In genomic region chr10:43722711-43723614, GRCm38 (mm10) we compare ENCODE assay signal across 8 mouse cellular contexts.
A peak's percentile ranks its signal among the peaks of the same experiment; 100 is the strongest.
DNase-seq lines count a peak whose midpoint lies in the region; ATAC-seq and TF ChIP-seq lines count a peak whose summit lies in the region.

No protein-coding gene starts in this region.

- no peaks in the 10 kb centered on the region for H3K36me3 ChIP-seq in heart, embryonic 13.5 days
- no peaks in the 10 kb centered on the region for H3K36me3 ChIP-seq in embryonic facial prominence, embryonic 11.5 days (replicated peaks; ENCODE audit: control insufficient read depth, insufficient read depth, low read depth, low read length)
- no peaks in the 10 kb centered on the region for H3K36me3 ChIP-seq in hindbrain, embryonic 14.5 days (replicated peaks; ENCODE audit: control insufficient read depth, insufficient read depth)
- no peaks in the 10 kb centered on the region for H3K36me3 ChIP-seq in liver, embryonic 12.5 days
- H3K36me3 ChIP-seq in myocyte (ENCODE audit: control insufficient read depth, insufficient read depth): no peaks in the 10 kb centered on the region

- no peak for TF ChIP-seq POLR2A in myocyte (IDR thresholded peaks at IDR 0.05; ENCODE audit: insufficient read length, low read depth)

- peak overlapping the region; percentile 48 for H3K4me3 ChIP-seq in heart, embryonic 13.5 days
- peak overlapping the region; percentile 27 for H3K4me3 ChIP-seq in embryonic facial prominence, embryonic 11.5 days (ENCODE audit: low read depth, low read length)
- H3K4me3 ChIP-seq in hindbrain, embryonic 14.5 days (replicated peaks; ENCODE audit: low read length): peak overlapping the region; percentile 29
- peak overlapping the region; percentile 47 for H3K4me3 ChIP-seq in liver, embryonic 12.5 days
- H3K4me3 ChIP-seq in myocyte: no peak overlapping the region

- no peaks in the 10 kb centered on the region for H3K79me2 ChIP-seq in myocyte (ENCODE audit: control insufficient read depth, insufficient read depth)

- H3K4me2 ChIP-seq in heart, embryonic 13.5 days: peak overlapping the region; percentile 76
- H3K4me2 ChIP-seq in embryonic facial prominence, embryonic 11.5 days (ENCODE audit: low read depth, low read length): peak overlapping the region; percentile 70
- H3K4me2 ChIP-seq in hindbrain, embryonic 14.5 days (replicated peaks): peak overlapping the region; percentile 81
- peak overlapping the region; percentile 72 for H3K4me2 ChIP-seq in liver, embryonic 12.5 days
- H3K4me2 ChIP-seq in myocyte (ENCODE audit: low read depth): peak overlapping the region; percentile 36

- no peaks in the 10 kb centered on the region for H3K9me3 ChIP-seq in heart, embryonic 13.5 days
- no peaks in the 10 kb centered on the region for H3K9me3 ChIP-seq in embryonic facial prominence, embryonic 11.5 days (replicated peaks; ENCODE audit: control insufficient read depth, low read length)
- H3K9me3 ChIP-seq in hindbrain, embryonic 14.5 days (ENCODE audit: control insufficient read depth, low read length): no peaks in the 10 kb centered on the region
- no peaks in the 10 kb centered on the region for H3K9me3 ChIP-seq in liver, embryonic 12.5 days (replicated peaks)

- H3K9ac ChIP-seq in heart, embryonic 13.5 days: peak overlapping the region; percentile 77
- peak overlapping the region; percentile 48 for H3K9ac ChIP-seq in embryonic facial prominence, embryonic 11.5 days (replicated peaks; ENCODE audit: low read length)
- H3K9ac ChIP-seq in hindbrain, embryonic 14.5 days: peak overlapping the region; percentile 62
- H3K9ac ChIP-seq in liver, embryonic 12.5 days: peak overlapping the region; percentile 61

- intact Hi-C loops in heart, postnatal 25 days (cut with DNase I): no loop called here

- 9% methylated on average over 23 of the region's 23 CpGs for WGBS in heart, embryonic 13.5 days
- 2% methylated on average over 23 of the region's 23 CpGs for WGBS in embryonic facial prominence, embryonic 11.5 days
- 4% methylated on average over 23 of the region's 23 CpGs for WGBS in hindbrain, embryonic 14.5 days
- 15% methylated on average over 23 of the region's 23 CpGs for WGBS in liver, embryonic 12.5 days (ENCODE audit: insufficient replicate concordance)

- peaks cover 34% of the 10 kb centered on the region for H3K4me1 ChIP-seq in heart, embryonic 13.5 days
- peaks cover 5% of the 10 kb centered on the region for H3K4me1 ChIP-seq in embryonic facial prominence, embryonic 11.5 days (ENCODE audit: control insufficient read depth, insufficient read depth, low read length)
- H3K4me1 ChIP-seq in hindbrain, embryonic 14.5 days (replicated peaks; ENCODE audit: control insufficient read depth, insufficient read depth, low read length): peaks cover 19% of the 10 kb centered on the region; the same call in 1 of the 2 replicates
- H3K4me1 ChIP-seq in liver, embryonic 12.5 days: peaks cover 21% of the 10 kb centered on the region

- H3ac ChIP-seq in myocyte (ENCODE audit: control insufficient read depth, insufficient read length): no peak overlapping the region

- ATAC-seq in heart, embryonic 13.5 days (ENCODE audit: extremely low read depth, insufficient number of reproducible peaks, low FRiP score, low TSS enrichment): no peak
- ATAC-seq in embryonic facial prominence, embryonic 11.5 days (replicated peaks; ENCODE audit: insufficient number of reproducible peaks, low FRiP score, low TSS enrichment, low read depth): peak; percentile 77
- peak; percentile 70 for ATAC-seq in hindbrain, embryonic 14.5 days (ENCODE audit: low FRiP score)
- ATAC-seq in liver, embryonic 12.5 days: no peak

- no peak for DNase-seq in heart, postnatal 25 days (ENCODE audit: low spot score)
- DNase-seq in embryonic facial prominence, embryonic 11.5 days (ENCODE audit: low spot score): peak; percentile 90
- DNase-seq in hindbrain, embryonic 14.5 days (ENCODE audit: low spot score): peak; percentile 55
- DNase-seq in urinary bladder, postnatal 36 days (ENCODE audit: low spot score in 2 of 2): peak; percentile 38 to 42
- no peak for DNase-seq in spleen, postnatal 10 days (ENCODE audit: low spot score in 2 of 2)

- H3K27me3 ChIP-seq in heart, embryonic 13.5 days (replicated peaks): no peaks in the 10 kb centered on the region; the same call in 1 of the 2 replicates
- H3K27me3 ChIP-seq in embryonic facial prominence, embryonic 11.5 days (ENCODE audit: control insufficient read depth, insufficient read depth, low read length): no peaks in the 10 kb centered on the region
- H3K27me3 ChIP-seq in hindbrain, embryonic 14.5 days (ENCODE audit: control insufficient read depth, insufficient read depth, low read length): no peaks in the 10 kb centered on the region
- peaks cover 41% of the 10 kb centered on the region for H3K27me3 ChIP-seq in liver, embryonic 12.5 days (replicated peaks)
- peaks cover 30% of the 10 kb centered on the region for H3K27me3 ChIP-seq in myocyte (ENCODE audit: control insufficient read depth, insufficient read depth, insufficient read length)

- peak overlapping the region; percentile 24; the same call in 1 of the 2 replicates for H3K27ac ChIP-seq in heart, embryonic 13.5 days (replicated peaks)
- H3K27ac ChIP-seq in embryonic facial prominence, embryonic 11.5 days (replicated peaks; ENCODE audit: low read depth, low read length): peak overlapping the region; percentile 79
- peak overlapping the region; percentile 53 for H3K27ac ChIP-seq in hindbrain, embryonic 14.5 days
- no peak overlapping the region for H3K27ac ChIP-seq in liver, embryonic 12.5 days

TF ChIP-seq in myocyte, 11 proteins besides CTCF, POLR2A, EP300 and RAD21:
- TF ChIP-seq REST (IDR thresholded peaks at IDR 0.05; ENCODE audit: insufficient read depth, insufficient read length): no peak
- no peak for TF ChIP-seq TCF3 (IDR thresholded peaks at IDR 0.05; ENCODE audit: insufficient read length, low read depth)
- TF ChIP-seq MYOG (IDR thresholded peaks at IDR 0.05; ENCODE audit: control insufficient read depth in 1 of 3, insufficient read depth in 1 of 3, insufficient read length in 2 of 3, low read depth in 2 of 3): no peak
- no peak for TF ChIP-seq TCF12 (IDR thresholded peaks at IDR 0.05; ENCODE audit: insufficient read depth, poor library complexity, severe bottlenecking)
- no peak for TF ChIP-seq E2F4 (IDR thresholded peaks at IDR 0.05; ENCODE audit: insufficient read depth)
- TF ChIP-seq POLR2AphosphoS2 (IDR thresholded peaks at IDR 0.05; ENCODE audit: insufficient read length, low read depth): no peak
- no peak for TF ChIP-seq USF1 (IDR thresholded peaks at IDR 0.05; ENCODE audit: low read depth)
- TF ChIP-seq SRF (IDR thresholded peaks at IDR 0.05; ENCODE audit: control insufficient read depth, insufficient read length, low read depth): no peak
- TF ChIP-seq MYOD1 (IDR thresholded peaks at IDR 0.05; ENCODE audit: control insufficient read depth in 1 of 3, insufficient read length in 2 of 3, low read depth in 2 of 3): no peak
- TF ChIP-seq CEBPB (IDR thresholded peaks at IDR 0.05; ENCODE audit: insufficient read depth, poor library complexity, severe bottlenecking): no peak
- no peak for TF ChIP-seq MAX (IDR thresholded peaks at IDR 0.05; ENCODE audit: low read depth)
TF ChIP-seq in myocyte: peak in this region for 0.

Comparison
In these comparisons a context has a peak if more than half of its experiments do, and no peak if none do; other contexts are left out.
1. ATAC-seq: peak in embryonic facial prominence, embryonic 11.5 days (single experiment) and hindbrain, embryonic 14.5 days (single experiment); none in heart, embryonic 13.5 days (single experiment) and liver, embryonic 12.5 days (single experiment).
2. DNase-seq: peak in embryonic facial prominence, embryonic 11.5 days (single experiment), hindbrain, embryonic 14.5 days (single experiment) and urinary bladder, postnatal 36 days (2 of 2); none in heart, postnatal 25 days (single experiment) and spleen, postnatal 10 days (0 of 2).
3. Peak in every context shown above with its lines, with median percentiles within 50 percentile points of each other: H3K4me2 ChIP-seq and H3K9ac ChIP-seq.